In genomic region chr6:146935957-146936356, GRCm38 (mm10) we compare ENCODE assay signal across 14 mouse cellular contexts. TPM values are rescaled to one million over a fixed set of nuclear protein-coding genes. Genes with fewer than 3 reads are reported as not detected.
DNase-seq lines count a peak whose midpoint lies in the region; ATAC-seq and TF ChIP-seq lines count a peak whose summit lies in the region.
"Had no signal": no experiment of that assay in that cellular context is flagged by ENCODE, and none has a peak within 500 bp of the region (broad histone marks: within the 10 kb centered on the region; RNA-seq: fewer than 3 reads in every experiment).

No protein-coding gene starts in this region.

- no peaks in the 10 kb centered on the region for H3K36me3 ChIP-seq in forebrain, postnatal 0 days (ENCODE audit: insufficient read depth)
- H3K36me3 ChIP-seq in forebrain, embryonic 11.5 days (ENCODE audit: control insufficient read depth, insufficient read depth, low read length) = no peaks in the 10 kb centered on the region
- H3K36me3 ChIP-seq in limb, embryonic 12.5 days = peaks cover 11% of the 10 kb centered on the region
- H3K36me3 ChIP-seq: forebrain, embryonic 12.5 days; hindbrain, embryonic 12.5 days had no signal

- TF ChIP-seq CTCF in forebrain, postnatal 0 days (IDR thresholded peaks at IDR 0.05; ENCODE audit: low read depth) = no peak
- no peak for TF ChIP-seq CTCF in gastrocnemius, adult 2 months (IDR thresholded peaks at IDR 0.05)

- H3K9me3 ChIP-seq in forebrain, postnatal 0 days (ENCODE audit: low read length) = no peaks in the 10 kb centered on the region
- no peaks in the 10 kb centered on the region for H3K9me3 ChIP-seq in forebrain, embryonic 11.5 days (ENCODE audit: control insufficient read depth, low read length)
- no peaks in the 10 kb centered on the region for H3K9me3 ChIP-seq in limb, embryonic 12.5 days
- H3K9me3 ChIP-seq: forebrain, embryonic 12.5 days; hindbrain, embryonic 12.5 days; megakaryocyte, embryonic 14.5 days had no signal

- H3K27me3 ChIP-seq in forebrain, postnatal 0 days (ENCODE audit: insufficient read depth, low read length) = no peaks in the 10 kb centered on the region
- no peaks in the 10 kb centered on the region for H3K27me3 ChIP-seq in forebrain, embryonic 11.5 days (ENCODE audit: control insufficient read depth, insufficient read depth, low read length)
- H3K27me3 ChIP-seq in limb, embryonic 12.5 days = no peaks in the 10 kb centered on the region
- H3K27me3 ChIP-seq: forebrain, embryonic 12.5 days; hindbrain, embryonic 12.5 days; megakaryocyte, embryonic 14.5 days had no signal

- H3K4me1 ChIP-seq in forebrain, postnatal 0 days (ENCODE audit: insufficient read depth) = no peaks in the 10 kb centered on the region
- no peaks in the 10 kb centered on the region for H3K4me1 ChIP-seq in forebrain, embryonic 11.5 days (replicated peaks; ENCODE audit: control insufficient read depth, insufficient read depth, low read length)
- peaks cover 23% of the 10 kb centered on the region for H3K4me1 ChIP-seq in limb, embryonic 12.5 days (replicated peaks)
- H3K4me1 ChIP-seq: forebrain, embryonic 12.5 days had no signal

- H3K4me3 ChIP-seq in forebrain, postnatal 0 days (ENCODE audit: low read depth, low read length) = no peak overlapping the region
- H3K4me3 ChIP-seq in forebrain, embryonic 11.5 days (ENCODE audit: low read depth, low read length) = no peak overlapping the region
- H3K4me3 ChIP-seq in gastrocnemius, adult 2 months = no peak overlapping the region
- H3K4me3 ChIP-seq in limb, embryonic 12.5 days (replicated peaks) = no peak overlapping the region
- H3K4me3 ChIP-seq: forebrain, embryonic 12.5 days; hindbrain, embryonic 12.5 days; left cerebral cortex, adult 2 months; megakaryocyte, embryonic 14.5 days had no signal

- intact Hi-C loops in gastrocnemius, adult 2 months (cut with DNase I) = no loop called here

- no peak for DNase-seq in forebrain, postnatal 0 days
- no peak for DNase-seq in forebrain, embryonic 11.5 days (ENCODE audit: low spot score)
- DNase-seq in 3134 (ENCODE audit: extremely low read depth, insufficient read length, low spot score) = peak; percentile 35
- DNase-seq in gastrocnemius, adult 2 months = peak; percentile 52
- no peak for DNase-seq in T-cell, adult 2 months (ENCODE audit: low spot score)
- DNase-seq in embryo, embryonic 10 days (ENCODE audit: low spot score) = no peak
- no peak for DNase-seq in left cerebral cortex, adult 9 months (ENCODE audit: low spot score in 2 of 2)
- DNase-seq: cerebellum, postnatal 25 days had no signal

- H3K4me2 ChIP-seq in forebrain, postnatal 0 days (ENCODE audit: low read depth) = no peak overlapping the region
- H3K4me2 ChIP-seq in forebrain, embryonic 11.5 days (ENCODE audit: low read depth, low read length, severe bottlenecking) = no peak overlapping the region
- no peak overlapping the region for H3K4me2 ChIP-seq in limb, embryonic 12.5 days
- H3K4me2 ChIP-seq: forebrain, embryonic 12.5 days; hindbrain, embryonic 12.5 days had no signal

- peak; percentile 47; the same call in 1 of the 2 replicates for ATAC-seq in forebrain, postnatal 0 days
- no peak for ATAC-seq in forebrain, embryonic 11.5 days (replicated peaks; ENCODE audit: low FRiP score)
- no peak for ATAC-seq in limb, embryonic 12.5 days (ENCODE audit: insufficient number of reproducible peaks, insufficient read depth, low FRiP score, low TSS enrichment, low read depth)
- ATAC-seq: CD4-positive, CD25-positive, alpha-beta regulatory T cell, adult 4 months had no signal

- WGBS in forebrain, postnatal 0 days = 79% methylated on average over 6 of the region's 6 CpGs
- WGBS in forebrain, embryonic 11.5 days = 86% methylated on average over 6 of the region's 6 CpGs
- 84% methylated on average over 6 of the region's 6 CpGs for WGBS in limb, embryonic 12.5 days

- no peak overlapping the region for H3K27ac ChIP-seq in forebrain, postnatal 0 days (ENCODE audit: low read depth, low read length)
- H3K27ac ChIP-seq in forebrain, embryonic 11.5 days (ENCODE audit: low read depth, low read length) = no peak overlapping the region
- peak overlapping the region; percentile 51; the same call in 1 of the 2 replicates for H3K27ac ChIP-seq in gastrocnemius, adult 2 months
- H3K27ac ChIP-seq in limb, embryonic 12.5 days = peak overlapping the region; percentile 69
- H3K27ac ChIP-seq: forebrain, embryonic 12.5 days; hindbrain, embryonic 12.5 days; left cerebral cortex, adult 2 months had no signal

- H3K9ac ChIP-seq in forebrain, postnatal 0 days = no peak overlapping the region
- no peak overlapping the region for H3K9ac ChIP-seq in forebrain, embryonic 11.5 days (ENCODE audit: low read length)
- no peak overlapping the region for H3K9ac ChIP-seq in limb, embryonic 12.5 days (replicated peaks)
- H3K9ac ChIP-seq: forebrain, embryonic 12.5 days; hindbrain, embryonic 12.5 days had no signal

RNA-seq across cellular contexts. Expression of gene 1700034J05Rik, which starts 18.3 kb away (rescaled TPM):
- total RNA-seq in forebrain, postnatal 0 days (2014; rRNA removed) = not detected in 2 replicates
- polyA plus RNA-seq in forebrain, postnatal 0 days (2015; fragmentation: Nextera tagmentation; extraction: Ambion mirVana) = not detected in 2 replicates
- polyA plus RNA-seq in forebrain, embryonic 11.5 days (2014; fragmentation: Nextera tagmentation; extraction: Ambion mirVana) = 0.08 and 0.09 TPM in 2 replicates
- total RNA-seq in gastrocnemius, adult 2 months (2021) = not detected
- polyA plus RNA-seq in limb, embryonic 12.5 days (2016; fragmentation: Nextera tagmentation; extraction: Ambion mirVana) = 0.10 and 0.11 TPM in 2 replicates
- total RNA-seq: left cerebral cortex, adult 2 months had no signal
- polyA plus RNA-seq: CD4-positive, CD25-positive, alpha-beta regulatory T cell, adult 4 months; forebrain, embryonic 12.5 days had no signal

RNA-seq across cellular contexts. Expression of gene Ppfibp1, which starts 47.7 kb away (rescaled TPM):
- 32.0 and 33.0 TPM in 2 replicates for total RNA-seq in forebrain, postnatal 0 days (2014; rRNA removed)
- polyA plus RNA-seq in forebrain, postnatal 0 days (2015; fragmentation: Nextera tagmentation; extraction: Ambion mirVana) = 15.6 and 23.8 TPM in 2 replicates
- polyA plus RNA-seq in forebrain, embryonic 11.5 days (2014; fragmentation: Nextera tagmentation; extraction: Ambion mirVana) = 35.9 and 38.4 TPM in 2 replicates
- 10 to 100 TPM; 40.3 to 44.8 TPM for total RNA-seq in gastrocnemius, adult 2 months (2021)
- 61.0 and 68.0 TPM in 2 replicates for polyA plus RNA-seq in limb, embryonic 12.5 days (2016; fragmentation: Nextera tagmentation; extraction: Ambion mirVana)

Comparison
In these comparisons a context has a peak if more than half of its experiments do, and no peak if none do; other contexts are left out.
1. DNase-seq: peak in 3134 (single experiment) and gastrocnemius, adult 2 months (single experiment); none in forebrain, postnatal 0 days (single experiment), forebrain, embryonic 11.5 days (single experiment), T-cell, adult 2 months (single experiment), embryo, embryonic 10 days (single experiment) and left cerebral cortex, adult 9 months (0 of 2).
2. H3K27ac ChIP-seq: peak in gastrocnemius, adult 2 months (single experiment) and limb, embryonic 12.5 days (single experiment); none in forebrain, postnatal 0 days (single experiment) and forebrain, embryonic 11.5 days (single experiment).